Mouse (Mus musculus) neural tube, embryonic 15.5 days (tissue): ENCODE results near the gene Kdm6b. TPM values are rescaled to one million over a fixed set of nuclear protein-coding genes. Genes with fewer than 3 reads are reported as not detected.

Source experiments
- ATAC-seq: fragments of 200-750 bp; cut with Nextera tagmentation; 2 replicates; pipeline ENCODE4 v1.8.0; 2017; ENCODE audit warnings: mild to moderate bottlenecking, moderate TSS enrichment, moderate library complexity; ENCODE audit not compliant: low FRiP score
- H3K27ac ChIP-seq: fragments of 300-500 bp; sonication (generic); replicated peaks from 2 replicates; pipeline ENCODE4 v1.5.1; 2015; ENCODE audit warnings: mild to moderate bottlenecking, inconsistent platforms
- H3K27me3 ChIP-seq: fragments of 300-500 bp; sonication (generic); replicated peaks from 2 replicates; pipeline ENCODE4 v1.6.1; 2015; ENCODE audit warnings: inconsistent platforms
- H3K36me3 ChIP-seq: fragments of 300-500 bp; sonication (generic); 2 replicates; pipeline ENCODE4 v1.6.1; 2015; ENCODE audit warnings: inconsistent platforms
- H3K4me1 ChIP-seq: fragments of 300-500 bp; sonication (generic); 2 replicates; pipeline ENCODE4 v1.6.1; 2015; ENCODE audit warnings: inconsistent platforms
- H3K4me2 ChIP-seq: fragments of 300-500 bp; sonication (generic); 2 replicates; pipeline ENCODE4 v1.6.1; 2015; ENCODE audit warnings: inconsistent platforms, mild to moderate bottlenecking, moderate library complexity
- H3K4me3 ChIP-seq: fragments of 300-500 bp; sonication (generic); replicated peaks from 2 replicates; pipeline ENCODE4 v1.5.1; 2015; ENCODE audit warnings: mild to moderate bottlenecking, inconsistent platforms
- H3K9ac ChIP-seq: fragments of 300-500 bp; sonication (generic); replicated peaks from 2 replicates; pipeline ENCODE4 v1.6.1; 2015; ENCODE audit warnings: mild to moderate bottlenecking, inconsistent platforms
- H3K9me3 ChIP-seq: fragments of 300-500 bp; sonication (generic); replicated peaks from 2 replicates; pipeline ENCODE4 v1.6.1; 2016; ENCODE audit warnings: inconsistent platforms
- WGBS: fragments of 180-500 bp; shearing (Covaris S2); methylation state at CpG from one replicate; pipeline ENCODE4 v1.1.7; 2015; ENCODE audit warnings: mixed read lengths; 5-methylcytosine and 5-hydroxymethylcytosine counted together
- polyA plus RNA-seq: library from polyadenylated mRNA; unstranded; fragments of >200 nt; fragmentation: Nextera tagmentation; extraction: Ambion mirVana; gene quantifications from 2 replicates; pipeline ENCODE4 v1.2.1, GENCODE M21; 2015

Kdm6b gene
- polyA plus RNA-seq, 1 experiment from 2014 or later = 32.6 TPM

- 88% methylated on average over 15 of the region's 15 CpGs for WGBS
These were observed 17.2 kb upstream of the Kdm6b start for GRCm38 (mm10) chr11:69430631-69431030.

GRCm38 (mm10) chr11:69429313-69429712 lies 15.8 kb upstream of the Kdm6b start:
- no peak for ATAC-seq
- Histone ChIP-seq H3K9me3 (no peaks in the 10 kb centered on the region), H3K36me3 (no peaks in the 10 kb centered on the region), H3K9ac (no peak overlapping the region), H3K27ac (no peak overlapping the region), H3K4me3 (no peak overlapping the region), H3K27me3 (no peaks in the 10 kb centered on the region), H3K4me1 (peaks cover 3% of the 10 kb centered on the region; the same call in 1 of the 2 replicates), H3K4me2 (no peak overlapping the region)
- 61% methylated on average over 2 of the region's 2 CpGs for WGBS

More at GRCm38 (mm10) chr11:69430631-69431030, 17.2 kb upstream of the Kdm6b start:
- peaks cover 3% of the 10 kb centered on the region; the same call in 1 of the 2 replicates for H3K4me1 ChIP-seq
- no peak overlapping the region for H3K4me2 ChIP-seq
- no peak overlapping the region for H3K4me3 ChIP-seq
- no peaks in the 10 kb centered on the region for H3K27me3 ChIP-seq
- H3K27ac ChIP-seq = no peak overlapping the region
- H3K9me3 ChIP-seq = no peaks in the 10 kb centered on the region
- no peak overlapping the region for H3K9ac ChIP-seq
- no peaks in the 10 kb centered on the region for H3K36me3 ChIP-seq
- ATAC-seq = no peak

- WGBS = 33% methylated on average over 4 of the region's 4 CpGs
- no peak for ATAC-seq
- Histone ChIP-seq H3K4me2 (no peak overlapping the region), H3K9ac (no peak overlapping the region), H3K36me3 (no peaks in the 10 kb centered on the region), H3K27ac (no peak overlapping the region), H3K4me1 (peaks cover 3% of the 10 kb centered on the region; the same call in 1 of the 2 replicates), H3K4me3 (no peak overlapping the region), H3K9me3 (no peaks in the 10 kb centered on the region), H3K27me3 (no peaks in the 10 kb centered on the region)
These were observed 15.3 kb upstream of the Kdm6b start for GRCm38 (mm10) chr11:69428751-69429150.

- Histone ChIP-seq H3K9me3 (no peaks in the 10 kb centered on the region), H3K27ac (no peak overlapping the region), H3K27me3 (peaks cover 19% of the 10 kb centered on the region), H3K36me3 (no peaks in the 10 kb centered on the region), H3K9ac (no peak overlapping the region), H3K4me1 (0 out of 2 replicates have a peak, but pooled peaks cover 4% of the 10 kb centered on the region), H3K4me2 (no peak overlapping the region), H3K4me3 (no peak overlapping the region)
- ATAC-seq = no peak
- 89% methylated on average over 2 of the region's 2 CpGs for WGBS
These were observed 12.8 kb upstream of the Kdm6b start for GRCm38 (mm10) chr11:69426246-69426645.

GRCm38 (mm10) chr11:69423885-69424284 lies 10.4 kb upstream of the Kdm6b start:
- no peak overlapping the region for H3K4me3 ChIP-seq
- H3K9ac ChIP-seq = no peak overlapping the region
- ATAC-seq = no peak
- no peaks in the 10 kb centered on the region for H3K36me3 ChIP-seq
- peaks cover 28% of the 10 kb centered on the region for H3K27me3 ChIP-seq
- no peak overlapping the region for H3K4me2 ChIP-seq
- H3K9me3 ChIP-seq = no peaks in the 10 kb centered on the region
- no peak overlapping the region for H3K27ac ChIP-seq
- 82% methylated on average over 6 of the region's 6 CpGs for WGBS
- peaks cover 25% of the 10 kb centered on the region for H3K4me1 ChIP-seq

GRCm38 (mm10) chr11:69422842-69423241 lies 9.4 kb upstream of the Kdm6b start:
- 90% methylated on average over 10 of the region's 10 CpGs for WGBS

GRCm38 (mm10) chr11:69421131-69421977 lies 7.9 kb upstream of the Kdm6b start:
- no peaks in the 10 kb centered on the region for H3K9me3 ChIP-seq
- WGBS = 17% methylated on average over 25 of the region's 25 CpGs
- peaks cover 28% of the 10 kb centered on the region for H3K27me3 ChIP-seq
- no peak overlapping the region for H3K27ac ChIP-seq
- H3K36me3 ChIP-seq = no peaks in the 10 kb centered on the region
- ATAC-seq = no peak
- H3K9ac ChIP-seq = no peak overlapping the region
- 0 out of 2 replicates have a peak overlapping the region, but pooled peaks have one; percentile 65 for H3K4me3 ChIP-seq
- peak overlapping the region; percentile 96; the same call in 1 of the 2 replicates for H3K4me2 ChIP-seq
- H3K4me1 ChIP-seq = peaks cover 45% of the 10 kb centered on the region

More at GRCm38 (mm10) chr11:69422842-69423241, 9.4 kb upstream of the Kdm6b start:
- Histone ChIP-seq H3K4me3 (no peak overlapping the region), H3K4me1 (peaks cover 33% of the 10 kb centered on the region), H3K9ac (no peak overlapping the region), H3K27ac (no peak overlapping the region), H3K27me3 (peaks cover 28% of the 10 kb centered on the region), H3K4me2 (no peak overlapping the region), H3K9me3 (no peaks in the 10 kb centered on the region), H3K36me3 (no peaks in the 10 kb centered on the region)
- no peak for ATAC-seq

- ATAC-seq = no peak
- no peak overlapping the region for H3K27ac ChIP-seq
- peak overlapping the region; percentile 96 for H3K4me2 ChIP-seq
- no peaks in the 10 kb centered on the region for H3K9me3 ChIP-seq
- H3K27me3 ChIP-seq = peaks cover 28% of the 10 kb centered on the region
- H3K9ac ChIP-seq = no peak overlapping the region; the same call in 1 of the 2 replicates
- H3K4me3 ChIP-seq = peak overlapping the region; percentile 65
- no peaks in the 10 kb centered on the region for H3K36me3 ChIP-seq
- peaks cover 45% of the 10 kb centered on the region for H3K4me1 ChIP-seq
- 11% methylated on average over 10 of the region's 10 CpGs for WGBS
These were observed 7.1 kb upstream of the Kdm6b start for GRCm38 (mm10) chr11:69420554-69421000.

- H3K4me3 ChIP-seq = peak overlapping the region; percentile 65
- H3K4me2 ChIP-seq = peak overlapping the region; percentile 96
- H3K27me3 ChIP-seq = peaks cover 28% of the 10 kb centered on the region
- H3K27ac ChIP-seq = peak overlapping the region; percentile 98; the same call in 1 of the 2 replicates
- no peaks in the 10 kb centered on the region for H3K9me3 ChIP-seq
- H3K9ac ChIP-seq = peak overlapping the region; percentile 29
- H3K4me1 ChIP-seq = peaks cover 47% of the 10 kb centered on the region
- no peaks in the 10 kb centered on the region for H3K36me3 ChIP-seq
- ATAC-seq = no peak
- WGBS = under 1% methylated on average over 31 of the region's 31 CpGs
These were observed 6.5 kb upstream of the Kdm6b start for GRCm38 (mm10) chr11:69419813-69420553.

- under 1% methylated on average over 19 of the region's 19 CpGs for WGBS
- H3K4me2 ChIP-seq = peak overlapping the region; percentile 96
- peaks cover 28% of the 10 kb centered on the region for H3K27me3 ChIP-seq
- H3K9ac ChIP-seq = peak overlapping the region; percentile 29
- peak overlapping the region; percentile 65 for H3K4me3 ChIP-seq
- peak; percentile 19; the same call in 1 of the 2 replicates for ATAC-seq
- H3K27ac ChIP-seq = peak overlapping the region; percentile 98
- H3K36me3 ChIP-seq = no peaks in the 10 kb centered on the region
- no peaks in the 10 kb centered on the region for H3K9me3 ChIP-seq
- peaks cover 53% of the 10 kb centered on the region for H3K4me1 ChIP-seq
These were observed 6.0 kb upstream of the Kdm6b start for GRCm38 (mm10) chr11:69419443-69419812.
